Mouse (Mus musculus) olfactory bulb, adult 2 months (tissue): ENCODE data around the gene Rcc1. TPM values are rescaled to one million over a fixed set of nuclear protein-coding genes. Genes with fewer than 3 reads are reported as not detected.
A peak's percentile ranks its signal among the peaks of the same experiment; 100 is the strongest.

Experiments used
- H3K27ac ChIP-seq: fragments of 200-500 bp; 2 replicates; pipeline ENCODE4 v1.5.1; 2012; ENCODE audit warnings: low read depth, low read length; ENCODE audit not compliant: insufficient read depth
- H3K4me1 ChIP-seq: fragments of 200-500 bp; 2 replicates; pipeline ENCODE4 v1.6.1; 2012; ENCODE audit warnings: low read length; ENCODE audit not compliant: control insufficient read depth, insufficient read depth
- H3K4me3 ChIP-seq: fragments of 200-500 bp; 2 replicates; pipeline ENCODE4 v1.5.1; 2012; ENCODE audit warnings: mild to moderate bottlenecking, low read depth, low read length, moderate library complexity; ENCODE audit not compliant: insufficient read depth
- CTCF ChIP-seq: fragments of 200-500 bp; IDR thresholded peaks from 2 replicates; pipeline ENCODE4 v1.5.1; 2012; ENCODE audit warnings: low read depth, mild to moderate bottlenecking, low read length, moderate library complexity; ENCODE audit not compliant: insufficient read depth
- POLR2A ChIP-seq: fragments of 200-500 bp; IDR thresholded peaks from 2 replicates; pipeline ENCODE4 v1.6.1; 2012; ENCODE audit warnings: mild to moderate bottlenecking, low read depth, low read length, moderate library complexity; ENCODE audit not compliant: insufficient read depth
- WGBS: fragments of 180-500 bp; shearing (Covaris S2); methylation state at CpG from one replicate; pipeline ENCODE4 v1.1.7; 2018; 5-methylcytosine and 5-hydroxymethylcytosine counted together
- polyA plus RNA-seq: library from polyadenylated mRNA; stranded (reverse); fragments of >200 nt; gene quantifications from 2 replicates; pipeline ENCODE4 v1.2.4, GENCODE M21; 2012; ENCODE audit warnings: low replicate concordance; ENCODE audit not compliant: missing spikeins, insufficient read depth, insufficient read length

Rcc1 gene
- polyA plus RNA-seq, 1 experiment, result not detected

- 84% methylated on average over 3 of the region's 3 CpGs for whole genome bisulfite sequencing
Measured at GRCm38 (mm10) chr4:132331960-132332359, 21.4 kb downstream of the Rcc1 start.

GRCm38 (mm10) chr4:132329835-132330354 is 23.5 kb downstream of the Rcc1 start:
- Histone ChIP-seq H3K27ac (0 out of 2 replicates have a peak overlapping the region, but pooled peaks have one; percentile 33), H3K4me1 (peaks cover 6% of the 10 kb centered on the region; the same call in 1 of the 2 replicates), H3K4me3 (peak overlapping the region; percentile 94)
- TF ChIP-seq CTCF (no peak), POLR2A (no peak)
- 7% methylated on average over 10 of the region's 10 CpGs for WGBS

More at GRCm38 (mm10) chr4:132331960-132332359, 21.4 kb downstream of the Rcc1 start:
- Histone ChIP-seq H3K4me1 (peaks cover 6% of the 10 kb centered on the region; the same call in 1 of the 2 replicates), H3K27ac (no peak overlapping the region), H3K4me3 (no peak overlapping the region)
- TF ChIP-seq POLR2A (no peak), CTCF (no peak)

- H3K4me3 ChIP-seq, result peak within 1 kb of the TSS; percentile 94
- H3K4me1 ChIP-seq, result peaks cover 6% of the 10 kb centered on the region; the same call in 1 of the 2 replicates
- TF ChIP-seq POLR2A (peak; percentile 77; the same call in 1 of the 2 replicates), CTCF (no peak)
- H3K27ac ChIP-seq, result peak within 1 kb of the TSS; percentile 33; the same call in 1 of the 2 replicates
- under 1% methylated on average over 52 of the region's 52 CpGs for WGBS
Measured at GRCm38 (mm10) chr4:132329115-132329834, 24.1 kb downstream of the Rcc1 start, which contains the start of gene Trnau1ap. TSS of gene Trnau1ap (minus strand) at chr4:132329538.

- Histone ChIP-seq H3K4me3 (peak overlapping the region; percentile 94), H3K4me1 (peaks cover 6% of the 10 kb centered on the region; the same call in 1 of the 2 replicates), H3K27ac (no peak overlapping the region)
- TF ChIP-seq POLR2A (no peak), CTCF (no peak)
- WGBS, result 45% methylated on average over 14 of the region's 14 CpGs
Measured at GRCm38 (mm10) chr4:132328391-132328982, 24.9 kb downstream of the Rcc1 start.

GRCm38 (mm10) chr4:132326481-132326880 is 26.9 kb downstream of the Rcc1 start:
- H3K4me3 ChIP-seq, result no peak overlapping the region
- 77% methylated on average over 5 of the region's 5 CpGs for WGBS
- TF ChIP-seq POLR2A (no peak), CTCF (no peak)
- H3K27ac ChIP-seq, result no peak overlapping the region
- peaks cover 6% of the 10 kb centered on the region; the same call in 1 of the 2 replicates for H3K4me1 ChIP-seq

GRCm38 (mm10) chr4:132315711-132316110 is 37.7 kb downstream of the Rcc1 start:
- H3K4me1 ChIP-seq, result no peaks in the 10 kb centered on the region
- TF ChIP-seq POLR2A, result no peak
- TF ChIP-seq CTCF, result no peak
- H3K27ac ChIP-seq, result no peak overlapping the region
- no peak overlapping the region for H3K4me3 ChIP-seq
- 88% methylated on average over 8 of the region's 8 CpGs for WGBS

- TF ChIP-seq POLR2A (no peak), CTCF (no peak)
- Histone ChIP-seq H3K4me3 (no peak overlapping the region), H3K27ac (no peak overlapping the region), H3K4me1 (peaks cover 5% of the 10 kb centered on the region; the same call in 1 of the 2 replicates)
- WGBS, result 90% methylated on average over 5 of the region's 5 CpGs
Measured at GRCm38 (mm10) chr4:132312627-132313026, 40.8 kb downstream of the Rcc1 start.

GRCm38 (mm10) chr4:132311801-132312200 is 41.6 kb downstream of the Rcc1 start:
- 68% methylated on average over 3 of the region's 3 CpGs for WGBS
- peaks cover 5% of the 10 kb centered on the region; the same call in 1 of the 2 replicates for H3K4me1 ChIP-seq
- H3K4me3 ChIP-seq, result no peak overlapping the region
- TF ChIP-seq CTCF (no peak), POLR2A (no peak)
- H3K27ac ChIP-seq, result no peak overlapping the region

- Histone ChIP-seq H3K27ac (no peak overlapping the region), H3K4me1 (peaks cover 5% of the 10 kb centered on the region; the same call in 1 of the 2 replicates), H3K4me3 (no peak overlapping the region)
- TF ChIP-seq CTCF (no peak), POLR2A (no peak)
- WGBS, result 38% methylated on average over 1 of the region's 1 CpGs
Measured at GRCm38 (mm10) chr4:132311209-132311608, 42.2 kb downstream of the Rcc1 start.
